Mouse (Mus musculus) small intestine, adult 2 months (tissue): ENCODE results near the gene Mex3b.

ENCODE experiments used
- CTCF ChIP-seq: fragments of 200-500 bp; IDR thresholded peaks from 2 replicates; pipeline ENCODE4 v1.5.1; 2012; ENCODE audit warnings: low read depth, mild to moderate bottlenecking, control low read depth, inconsistent platforms, low read length, moderate library complexity, mixed read lengths; ENCODE audit not compliant: insufficient replicate concordance, insufficient read length; ENCODE audit errors: extremely low read depth
- POLR2A ChIP-seq: fragments of 200-500 bp; IDR thresholded peaks from 2 replicates; pipeline ENCODE4 v1.6.1; 2012; ENCODE audit warnings: low read depth, mild to moderate bottlenecking, control low read depth, inconsistent platforms, low read length, moderate library complexity

- TF ChIP-seq POLR2A (no peak), CTCF (no peak)
Observed at GRCm38 (mm10) chr7:82851670-82852069, 15.5 kb upstream of the Mex3b start.
